Mouse (Mus musculus) v-Abl transformed pro-B cells (cell line): ENCODE results near the gene Gas1.

Experiments used
- in situ Hi-C, 2 experiments: fragments of 400-800 bp; cut with MboI; formaldehyde crosslinking; loops; one replicate each; pipeline ENCODE4 v1.15.1; 2025; ENCODE audit not compliant: unreplicated experiment in 2 of 2

Gene Gas1

DNA sequence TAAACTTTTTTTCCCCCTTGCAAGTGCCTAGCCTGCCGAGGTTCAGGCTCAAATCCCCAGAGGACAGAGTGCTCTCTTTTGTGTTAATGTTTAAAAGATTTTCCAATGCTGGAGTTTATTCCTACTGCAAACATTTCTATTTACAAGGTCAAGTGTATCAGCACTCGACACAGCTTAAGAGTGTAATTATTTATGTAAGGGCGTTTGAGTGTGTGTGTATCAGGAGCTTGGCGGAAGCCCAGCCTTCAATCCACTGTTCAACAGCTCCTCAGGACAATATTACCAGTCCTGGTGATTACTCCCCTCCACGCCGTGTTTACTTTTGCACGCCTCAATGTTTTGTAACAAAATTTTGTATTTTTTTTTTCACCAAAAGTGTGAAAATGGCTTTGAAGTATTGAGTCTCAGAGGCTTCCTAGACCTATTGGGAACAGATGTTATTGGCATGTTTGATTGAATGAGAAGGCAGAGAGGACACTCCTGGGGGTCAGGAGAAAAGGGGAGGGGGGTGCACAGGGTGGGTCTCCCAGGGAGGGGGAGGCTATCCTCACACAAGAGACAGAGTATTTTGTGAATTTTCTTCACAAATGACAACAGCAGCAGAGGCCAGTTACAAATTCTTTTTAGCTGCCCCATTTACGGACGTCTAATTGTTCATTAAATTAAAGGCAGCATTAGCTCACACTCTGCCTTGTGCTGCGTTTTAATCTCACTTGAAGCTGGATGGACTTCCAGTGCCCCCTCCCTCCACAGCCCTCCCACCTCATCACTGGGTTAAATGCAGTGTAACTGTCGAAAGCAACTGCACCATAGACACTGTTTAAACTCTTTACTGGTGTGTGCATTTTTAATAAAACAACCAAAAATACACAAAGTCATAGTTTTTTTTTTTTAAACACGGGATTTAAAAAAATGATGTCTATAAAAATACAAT is 3.3 kb downstream of the Gas1 start:
- in situ Hi-C loops = no loop called here

DNA sequence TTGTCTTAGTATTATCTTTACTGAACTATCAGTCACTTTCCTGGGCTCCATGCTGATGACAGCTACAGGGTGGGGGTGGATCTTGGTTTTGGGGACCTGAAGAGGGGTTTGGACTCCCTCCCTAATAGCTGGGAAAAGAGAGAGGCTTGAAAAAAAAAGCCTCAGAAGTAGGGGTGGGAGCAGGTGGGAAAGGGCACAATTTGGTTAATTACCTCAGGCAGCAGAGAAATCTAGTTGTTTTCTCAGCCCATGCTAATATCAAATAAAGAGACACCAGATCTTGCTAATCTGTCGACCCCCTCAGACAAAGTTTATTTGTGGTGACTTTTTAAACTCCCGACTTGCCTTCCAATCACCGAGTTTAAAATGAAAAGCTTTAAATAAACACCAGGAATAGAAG is 4.0 kb downstream of the Gas1 start:
- in situ Hi-C loops = no loop called here

DNA sequence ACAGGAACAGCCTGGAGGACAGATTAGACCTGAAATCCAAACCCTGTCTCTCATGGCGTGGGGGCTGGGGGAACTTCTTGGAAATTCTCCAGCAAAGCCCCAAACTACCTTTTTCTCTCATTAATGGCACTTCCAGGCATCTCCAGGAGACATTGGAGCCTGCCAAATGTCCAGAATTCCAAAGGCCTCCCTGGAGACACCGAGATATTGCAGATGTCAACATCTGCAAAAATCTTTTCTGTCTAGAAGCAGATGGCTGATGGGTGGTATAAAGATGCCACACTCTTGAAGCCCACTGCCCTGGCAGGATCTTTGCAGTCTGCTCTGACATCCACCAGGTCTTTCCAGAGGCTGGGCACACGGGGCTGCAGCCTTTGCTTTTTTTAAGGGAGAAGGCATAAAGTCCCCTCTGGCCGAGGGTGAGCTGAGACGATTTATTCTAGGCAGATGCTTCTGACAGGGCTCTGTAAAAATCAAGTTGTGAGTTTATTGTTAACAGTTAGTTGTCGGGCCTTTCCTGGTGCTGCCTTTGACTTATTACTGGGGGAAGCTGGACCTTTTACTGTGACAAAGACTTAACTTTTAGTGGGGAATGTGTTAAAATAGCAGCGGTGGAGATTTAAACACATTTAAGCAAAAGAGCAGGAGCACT is 4.7 kb downstream of the Gas1 start:
- in situ Hi-C loops = no loop called here

DNA sequence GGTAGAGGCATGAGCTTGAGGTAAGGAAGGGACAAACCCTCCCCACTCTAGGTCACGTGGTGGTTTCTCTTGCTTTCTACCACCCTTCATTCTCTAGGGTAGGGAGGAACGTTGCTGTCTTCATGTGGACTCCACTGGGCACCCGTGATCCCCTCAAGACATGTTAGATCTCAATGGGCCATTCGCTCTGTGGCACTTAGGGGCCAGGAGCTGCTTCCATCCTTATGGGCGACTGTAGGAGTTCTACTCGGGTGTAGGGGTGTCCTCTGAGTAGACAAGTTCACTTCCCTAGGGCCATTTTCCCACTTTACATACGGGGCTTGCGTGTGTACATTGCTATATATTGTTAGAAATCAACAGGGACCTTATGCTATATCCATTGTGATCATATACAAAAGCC is 5.4 kb downstream of the Gas1 start:
- in situ Hi-C loops = no loop called here

DNA sequence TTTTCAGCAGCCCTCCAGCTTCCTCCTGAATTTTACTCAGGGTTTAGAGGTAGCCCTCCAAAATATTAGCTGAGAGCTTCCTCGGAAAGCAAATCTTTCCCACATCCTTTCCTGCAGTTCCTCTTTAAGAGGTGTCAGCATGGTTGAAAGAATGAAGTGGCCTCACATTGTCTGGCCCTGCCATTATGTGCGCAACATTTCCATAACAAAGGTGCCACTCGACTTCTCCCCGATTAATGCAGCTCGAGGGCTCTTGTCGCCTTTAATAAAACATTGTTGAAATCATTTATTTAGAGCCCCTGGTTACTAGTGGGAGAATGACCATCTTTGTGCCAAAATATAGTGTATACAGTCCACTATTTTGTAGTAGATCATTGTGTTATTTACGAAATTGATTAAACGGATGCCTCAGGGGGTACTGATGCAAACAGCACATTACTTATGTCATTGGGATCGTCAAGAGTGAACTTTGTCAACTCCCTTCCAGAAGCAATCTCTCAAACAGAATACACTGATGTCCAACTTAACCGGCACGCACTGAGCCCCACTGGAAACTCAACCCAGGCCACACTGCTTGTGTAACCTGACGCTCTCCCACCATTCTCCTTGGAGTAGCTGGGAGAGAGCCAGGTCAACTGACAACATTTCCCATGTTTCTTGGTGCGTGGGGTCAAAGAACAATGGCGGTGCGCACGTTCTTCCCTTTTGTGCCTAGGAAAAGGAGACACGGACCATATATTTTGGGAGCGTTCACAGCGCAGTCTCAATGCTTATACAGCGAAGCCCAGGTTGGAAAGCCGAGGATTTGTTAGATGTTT is 6.1 kb downstream of the Gas1 start:
- in situ Hi-C loops = no loop called here

DNA sequence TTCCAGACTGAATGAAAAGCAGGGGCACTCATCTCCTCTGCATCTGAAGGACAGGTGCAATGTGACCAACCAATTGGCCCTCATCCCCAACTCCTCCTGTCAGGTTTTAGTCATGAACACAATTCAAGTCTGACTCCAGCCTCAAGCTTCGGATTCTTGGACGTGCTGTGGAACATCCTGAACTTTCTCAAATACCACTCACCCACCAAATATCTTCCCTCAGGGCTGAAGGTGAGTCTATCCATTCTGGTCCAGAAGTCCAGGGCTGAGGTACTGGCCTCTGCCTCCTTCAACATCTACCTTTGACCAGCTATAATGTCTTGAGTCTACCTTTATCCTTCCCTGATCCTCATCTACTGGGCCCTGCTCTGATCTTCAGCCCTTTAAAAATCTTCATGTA is 8.1 kb downstream of the Gas1 start:
- in situ Hi-C loops = no loop called here

DNA sequence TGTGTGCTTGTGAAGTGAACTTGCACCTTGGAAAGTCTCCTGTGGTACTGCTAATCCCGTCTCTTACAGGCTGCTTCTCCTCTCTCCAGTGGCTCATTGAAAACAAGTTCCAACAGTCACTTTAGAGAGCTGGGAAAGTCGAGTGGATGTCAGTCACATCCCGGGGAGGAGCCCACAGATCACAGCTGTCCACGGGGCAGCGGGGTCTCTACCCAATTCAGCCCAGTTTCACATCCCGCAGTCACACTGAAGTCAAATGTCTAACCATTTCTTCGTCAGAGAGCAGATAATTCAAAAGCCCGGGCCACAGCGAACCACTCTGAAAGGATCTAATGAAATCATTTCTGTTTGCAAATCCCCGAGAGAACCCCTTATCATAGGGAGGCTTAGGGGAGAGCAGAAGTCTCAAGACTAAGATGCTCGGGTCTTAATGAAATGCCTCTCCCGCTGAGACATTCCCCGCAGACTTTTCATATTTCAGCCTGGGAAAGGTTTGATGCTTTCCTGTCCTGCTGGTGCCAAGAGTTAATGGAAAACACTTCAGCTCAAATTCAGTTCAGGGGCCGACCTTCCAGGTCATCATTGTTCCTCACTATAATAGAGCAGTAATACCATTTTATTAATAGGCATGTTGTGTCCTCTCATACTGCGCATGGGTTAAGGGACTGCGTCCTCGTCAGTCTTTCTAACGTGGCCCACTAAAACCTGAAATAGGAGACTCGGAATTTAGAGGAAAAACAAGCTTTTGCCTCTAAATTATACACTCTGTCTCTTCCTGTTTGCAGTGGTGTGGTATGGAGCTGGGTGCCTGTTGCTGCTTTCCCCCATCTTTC is 20.7 kb downstream of the Gas1 start:
- in situ Hi-C loops = no loop called here

DNA sequence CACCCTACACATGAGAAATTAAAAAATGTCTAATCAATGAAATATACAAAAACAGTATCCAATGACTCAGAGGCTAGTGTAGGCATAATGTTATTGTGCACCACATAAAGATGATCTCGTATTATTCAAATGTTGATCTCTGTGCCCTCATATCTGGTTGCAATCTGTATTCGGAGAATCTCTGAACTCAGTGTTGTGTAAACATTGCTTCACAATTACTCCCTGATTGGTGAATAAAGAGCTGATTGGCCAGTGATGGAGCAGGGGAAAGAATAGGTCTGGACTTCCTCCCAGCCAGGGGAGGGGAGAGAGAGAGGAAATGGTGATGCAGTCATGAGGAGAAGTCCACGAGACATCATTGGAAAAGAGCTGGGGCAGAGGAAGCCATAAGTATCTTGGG is 23.0 kb downstream of the Gas1 start:
- in situ Hi-C loops = no loop called here

DNA sequence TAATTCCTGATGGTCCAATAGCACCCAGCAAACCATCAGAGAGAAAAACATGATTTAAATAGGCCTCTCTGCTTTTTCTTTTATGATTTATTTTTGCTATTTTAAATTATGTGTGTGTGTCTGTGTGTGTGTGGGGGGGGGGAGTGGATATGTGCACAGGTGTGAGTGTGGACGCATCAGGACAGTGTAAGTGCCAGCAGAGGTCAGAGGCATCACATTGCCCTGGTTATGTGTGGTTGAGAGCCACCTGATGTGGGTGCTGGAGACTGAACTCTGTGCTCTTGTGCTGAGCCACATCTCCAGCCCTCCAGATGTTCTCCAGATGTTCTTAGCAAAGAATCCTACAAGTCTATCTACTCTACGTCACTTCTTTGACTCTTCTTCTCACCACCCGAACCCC is 28.9 kb downstream of the Gas1 start:
- in situ Hi-C loops = no loop called here

DNA sequence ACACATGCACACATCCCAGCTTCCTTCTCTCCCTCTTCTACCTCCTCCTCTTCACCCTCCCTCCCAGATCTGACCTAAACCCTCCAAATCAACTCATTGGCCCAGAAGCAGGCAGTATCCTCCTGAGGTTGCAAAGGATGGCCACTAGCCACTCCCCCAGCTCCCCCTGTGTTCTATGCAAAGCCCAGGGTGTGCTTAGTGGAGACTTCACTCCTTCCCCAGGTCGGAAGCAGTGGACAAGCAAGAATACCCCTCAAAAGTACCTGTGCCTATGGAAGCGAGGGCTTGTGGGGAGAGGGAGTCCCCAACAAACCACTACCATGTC is 29.3 kb downstream of the Gas1 start:
- in situ Hi-C loops = no loop called here

DNA sequence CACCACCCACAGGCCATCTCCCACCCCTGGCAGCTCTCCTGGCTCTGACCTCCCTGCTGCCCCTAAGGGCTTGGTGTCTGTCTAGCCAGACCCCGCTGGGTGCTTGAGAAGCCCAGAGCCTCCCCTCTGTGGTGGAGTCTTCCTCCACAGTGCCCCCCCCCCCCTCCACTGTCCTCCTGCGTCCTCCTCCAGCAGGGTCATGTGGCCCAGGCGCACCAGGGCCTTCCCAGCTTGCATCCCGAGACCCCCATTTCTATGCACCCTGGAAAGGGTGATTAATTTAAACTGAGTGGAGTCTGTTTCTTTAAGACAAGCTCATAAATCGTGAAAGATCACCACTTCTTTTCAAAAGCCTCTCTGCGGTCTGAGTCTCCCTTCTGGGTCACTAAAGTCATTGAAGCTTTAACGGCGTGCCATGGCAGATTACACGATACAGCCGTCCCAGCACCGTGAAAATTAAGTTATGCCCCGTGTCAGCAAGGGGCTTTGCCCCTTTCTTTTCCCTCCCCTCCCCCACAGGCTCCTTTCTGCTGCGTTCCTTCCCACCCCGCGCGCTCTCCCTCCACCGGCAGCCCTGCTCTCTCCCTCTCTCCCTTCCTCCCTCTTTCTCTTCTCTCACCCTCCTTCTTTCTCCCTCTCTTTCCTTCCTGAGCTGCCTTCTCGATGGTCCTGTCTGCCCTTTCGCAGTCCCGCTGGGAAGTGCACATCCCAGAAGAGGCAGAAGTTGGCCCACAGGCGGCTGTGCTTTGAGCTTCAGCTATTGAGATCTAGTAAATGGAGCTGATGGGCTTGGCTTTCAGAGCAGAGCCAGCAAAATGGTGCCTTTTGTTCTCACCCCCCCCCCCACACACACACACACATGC is 29.9 kb downstream of the Gas1 start:
- in situ Hi-C loops = no loop called here

DNA sequence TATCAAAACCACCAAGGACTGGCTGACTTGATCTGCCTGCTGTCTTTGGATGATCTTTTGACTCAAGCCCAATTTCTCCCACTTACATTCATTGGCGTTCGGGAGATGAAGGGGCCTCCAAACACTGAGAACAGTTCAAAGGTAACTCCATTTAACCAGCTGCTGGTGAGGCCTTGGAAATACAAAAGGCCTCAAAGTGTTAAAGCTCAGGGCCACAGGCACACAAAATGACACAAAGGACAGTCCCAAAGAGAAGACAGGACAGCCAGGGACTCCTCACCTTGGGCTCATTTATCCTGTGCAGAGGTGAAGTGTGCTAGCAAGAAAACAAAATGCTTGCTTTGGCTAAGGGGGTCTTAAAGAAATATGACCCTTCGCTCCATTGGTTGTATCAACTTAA is 30.9 kb downstream of the Gas1 start:
- in situ Hi-C loops = no loop called here

DNA sequence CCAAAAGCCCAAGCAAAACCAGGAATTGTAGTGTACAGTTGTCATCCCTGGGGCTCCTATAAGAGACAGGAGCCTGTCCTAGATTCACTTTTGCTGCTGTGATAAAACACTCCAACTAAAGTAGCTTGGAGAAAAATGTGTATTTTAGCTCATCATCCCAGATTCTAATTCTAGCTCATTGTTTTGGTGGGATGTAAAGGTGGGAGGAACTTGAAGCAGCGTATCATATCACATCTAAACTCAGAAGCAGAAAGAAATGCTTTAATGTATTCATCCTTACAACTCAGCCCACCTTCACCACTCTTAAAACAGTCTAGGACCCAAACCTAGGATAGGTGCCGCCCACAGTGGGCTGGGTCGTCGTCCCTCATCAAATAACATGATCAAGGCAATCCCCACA is 40.2 kb downstream of the Gas1 start:
- in situ Hi-C loops = no loop called here

DNA sequence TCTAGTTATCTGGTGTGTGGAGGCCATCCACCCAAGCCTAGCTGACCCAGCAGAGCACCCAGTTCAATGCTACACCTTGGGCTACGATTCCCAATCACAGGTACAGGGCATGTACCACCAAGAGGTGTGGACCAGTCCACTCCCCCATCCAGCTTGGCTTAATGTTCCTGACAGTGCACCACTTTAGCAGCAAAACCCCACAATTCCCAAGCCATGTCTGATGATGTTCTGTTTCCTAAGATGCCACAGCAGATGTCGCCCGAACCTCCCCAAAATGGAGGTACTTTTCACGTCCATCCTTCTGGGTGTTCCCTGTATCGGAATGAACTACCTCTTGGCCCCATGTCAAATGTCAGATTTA is 42.7 kb downstream of the Gas1 start:
- in situ Hi-C loops = no loop called here

DNA sequence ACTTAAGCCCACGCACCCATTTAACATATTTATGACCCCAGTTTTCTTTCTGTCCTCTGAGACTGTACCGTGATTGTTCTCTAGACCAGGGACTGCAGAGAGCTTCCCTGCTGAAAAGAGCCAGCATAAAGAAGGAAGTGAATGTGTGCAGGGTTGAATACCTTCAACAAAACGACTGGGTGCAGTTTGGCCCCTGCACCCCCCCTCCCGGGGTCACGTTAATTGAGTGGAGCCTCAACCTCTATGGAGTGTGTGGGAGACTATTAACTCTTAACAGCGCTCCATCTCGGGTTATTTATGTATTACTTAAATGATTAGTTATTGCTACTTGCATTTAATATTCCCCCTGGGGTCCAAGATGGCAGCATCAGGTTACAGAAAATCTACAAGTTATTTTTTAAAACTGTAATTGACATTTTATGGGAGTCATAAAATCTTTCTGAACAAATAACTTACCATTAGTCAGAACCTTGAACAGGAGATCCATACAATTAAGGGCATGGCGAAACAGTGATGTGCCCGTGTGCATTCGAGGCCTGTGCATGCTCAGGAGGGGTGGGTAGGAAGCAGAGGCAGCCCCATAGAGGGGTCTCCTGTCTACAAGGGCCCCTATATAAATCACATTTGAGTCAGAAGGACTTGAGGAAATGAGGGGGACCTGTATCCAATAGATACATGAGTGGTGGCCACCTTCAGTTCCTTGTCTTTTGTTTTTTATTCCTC is 43.3 kb downstream of the Gas1 start:
- in situ Hi-C loops = no loop called here

DNA sequence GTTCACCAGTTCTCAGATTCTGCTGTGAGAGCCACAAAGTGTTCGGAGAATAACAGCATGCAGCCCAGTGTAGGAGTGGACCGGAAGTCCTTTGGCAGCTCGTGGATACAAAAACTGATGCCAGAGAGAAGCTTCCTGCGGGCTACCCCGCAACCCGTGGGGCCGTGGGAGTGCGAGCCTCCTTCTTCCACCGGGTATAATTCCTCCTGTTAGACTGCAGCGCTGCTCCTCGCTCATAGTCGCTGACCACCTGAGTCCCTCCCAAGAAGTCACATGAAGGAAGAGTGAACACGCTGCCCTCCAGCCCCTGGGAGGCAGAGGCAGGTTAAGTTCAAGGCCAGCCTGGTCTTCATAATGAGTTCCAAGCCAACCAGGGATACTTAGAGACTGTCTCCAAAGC is 45.4 kb downstream of the Gas1 start:
- in situ Hi-C loops = no loop called here

DNA sequence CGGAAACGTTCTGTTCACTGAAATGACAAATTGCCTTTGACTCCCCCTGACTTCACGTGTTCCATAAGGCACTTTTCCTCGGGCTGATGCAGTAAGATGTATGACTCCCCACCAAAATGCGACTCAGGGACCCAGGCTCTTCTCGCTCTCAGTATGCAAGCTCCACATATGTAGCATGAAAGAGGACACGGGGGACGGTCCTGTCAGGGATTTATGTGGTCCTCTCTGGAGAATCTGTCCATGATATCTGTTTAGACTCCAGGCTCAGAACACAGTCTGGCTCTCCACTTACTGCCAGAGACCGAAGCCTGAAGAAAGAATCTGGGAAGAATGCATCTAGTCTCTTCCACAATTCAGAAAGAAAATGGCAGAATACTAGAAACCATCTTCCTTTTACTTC is 47.6 kb downstream of the Gas1 start:
- in situ Hi-C loops = no loop called here

DNA sequence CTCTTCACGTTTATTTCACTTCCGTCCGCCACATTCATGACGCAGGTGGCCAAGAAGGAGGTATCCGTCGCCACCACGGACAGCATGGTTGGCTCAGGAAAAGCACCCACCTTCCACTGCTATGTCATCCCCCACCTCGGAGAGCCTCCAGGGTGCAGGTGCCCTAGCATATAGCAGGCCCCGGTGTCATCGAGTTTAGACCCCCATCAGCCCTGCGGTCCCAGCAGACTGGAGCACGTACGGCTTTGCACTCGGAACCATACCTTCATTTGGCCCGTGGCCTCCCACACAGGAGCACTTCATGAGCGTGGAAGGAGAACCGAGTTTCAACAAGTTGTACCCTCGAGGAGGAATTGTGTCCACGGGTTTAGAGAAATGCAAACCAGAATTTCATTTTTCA is 50.8 kb downstream of the Gas1 start:
- in situ Hi-C loops = no loop called here
